Mouse (Mus musculus): Measurements from ENCODE around the gene Gm21258.
"Not testable (repeated sequence)": the region's sequence is repeated elsewhere in the genome, so short reads cannot be mapped to it uniquely, and the experiment has no call there.

Gene Gm21258

DNA sequence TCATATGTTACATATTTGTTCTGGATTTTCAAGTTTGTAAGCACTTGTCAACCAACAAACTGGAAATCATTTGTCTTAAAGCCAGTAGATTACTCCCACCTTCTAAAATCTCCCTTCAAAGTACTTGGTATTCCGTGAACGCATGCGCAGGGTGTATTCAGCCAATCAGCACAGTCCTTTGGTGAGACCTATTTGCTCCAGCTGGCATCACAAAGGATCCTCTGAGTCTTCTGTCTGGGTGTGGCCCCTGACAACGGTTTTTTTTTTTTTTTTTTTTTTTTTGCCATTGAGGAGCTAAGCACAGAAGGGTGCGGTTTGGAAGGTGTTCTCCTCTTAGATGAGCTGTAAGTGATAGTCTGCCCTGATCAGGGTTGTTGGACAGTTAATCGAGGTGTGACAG, at the start of gene Gm21258:
Gm21258 (plus strand) TSS at position 301 of the 400 bp plus-strand sequence.
- not testable (repeated sequence) for DNase-seq
